Mouse (Mus musculus) myocyte (in vitro differentiated cells): ENCODE data around the gene Senp8.

Source experiments
- E2F4 ChIP-seq: IDR thresholded peaks from one replicate; pipeline ENCODE4 v1.6.1; 2011; ENCODE audit warnings: mild to moderate bottlenecking, control low read depth, moderate library complexity; ENCODE audit not compliant: insufficient read depth
- POLR2A ChIP-seq: IDR thresholded peaks from one replicate; pipeline ENCODE4 v1.6.1; 2011; ENCODE audit warnings: low read depth, mild to moderate bottlenecking, control low read depth, moderate library complexity; ENCODE audit not compliant: insufficient read length
- POLR2AphosphoS2 ChIP-seq: IDR thresholded peaks from one replicate; pipeline ENCODE4 v1.6.1; 2011; ENCODE audit warnings: low read depth, control low read depth; ENCODE audit not compliant: insufficient read length
- REST ChIP-seq: IDR thresholded peaks from one replicate; pipeline ENCODE4 v1.6.1; 2011; ENCODE audit warnings: mild to moderate bottlenecking, control low read depth, moderate library complexity; ENCODE audit not compliant: insufficient read depth, insufficient read length
- TCF12 ChIP-seq: IDR thresholded peaks from one replicate; pipeline ENCODE4 v1.6.1; 2011; ENCODE audit warnings: mild to moderate bottlenecking, control low read depth; ENCODE audit not compliant: poor library complexity, insufficient read depth, severe bottlenecking
- TCF3 ChIP-seq: IDR thresholded peaks from one replicate; pipeline ENCODE4 v1.6.1; 2011; ENCODE audit warnings: low read depth, control low read depth; ENCODE audit not compliant: insufficient read length
- USF1 ChIP-seq: IDR thresholded peaks from one replicate; pipeline ENCODE4 v1.6.1; 2011; ENCODE audit warnings: low read depth, mild to moderate bottlenecking, control low read depth, moderate library complexity

DNA sequence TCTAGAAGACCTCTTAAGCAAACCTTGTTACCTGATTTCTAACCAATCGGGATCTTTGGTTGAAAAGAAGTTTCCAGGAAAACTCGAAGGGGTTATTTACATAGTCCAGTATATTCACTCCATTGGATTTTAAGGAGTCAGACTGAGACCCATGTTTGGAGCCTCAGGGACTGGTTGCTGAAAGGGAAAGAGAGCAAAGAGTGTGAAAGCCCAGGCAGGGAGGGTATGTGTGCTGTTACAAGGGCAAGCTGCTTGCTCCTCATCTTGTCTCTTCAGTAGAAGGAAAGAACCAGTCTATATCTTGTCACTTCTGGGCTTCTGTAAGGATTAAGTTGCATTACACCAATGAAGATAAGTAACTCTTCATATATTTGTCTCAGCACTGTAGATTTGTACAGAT, 1.5 kb upstream of the Senp8 start:
- TF ChIP-seq POLR2AphosphoS2 (no peak), POLR2A (no peak), USF1 (no peak), REST (no peak), E2F4 (no peak), TCF12 (no peak), TCF3 (no peak)
